Mouse (Mus musculus) kidney, postnatal 14 days (tissue): Measurements from ENCODE around the gene Olfr543.
"Not testable (repeated sequence)": the region's sequence is repeated elsewhere in the genome, so short reads cannot be mapped to it uniquely, and the experiment has no call there.

Experiments
- DNase-seq: peaks from one replicate; pipeline ENCODE4 v3.0.0; 2022; ENCODE audit warnings: mixed read lengths

The Olfr543 gene

GRCm38 (mm10) chr7:102481579-102481978 is at the start of gene Olfr543:
Olfr543 (minus strand) TSS chr7:102481679.
- no peak for DNase-seq

GRCm38 (mm10) chr7:102529052-102529451 is 47.6 kb upstream of the Olfr543 start:
- DNase-seq: no peak

- no peak for DNase-seq
Measured at GRCm38 (mm10) chr7:102517051-102517335, 35.5 kb upstream of the Olfr543 start.

GRCm38 (mm10) chr7:102516261-102517050 is 35.0 kb upstream of the Olfr543 start:
- peak; percentile 28 for DNase-seq

GRCm38 (mm10) chr7:102514144-102514543 is 32.7 kb upstream of the Olfr543 start:
- DNase-seq: no peak

GRCm38 (mm10) chr7:102512814-102513435 is 31.4 kb upstream of the Olfr543 start:
- peak; percentile 89 for DNase-seq

- no peak for DNase-seq
Measured at GRCm38 (mm10) chr7:102511927-102512326, 30.4 kb upstream of the Olfr543 start.

- DNase-seq: no peak
Measured at GRCm38 (mm10) chr7:102509726-102510125, 28.2 kb upstream of the Olfr543 start.

- DNase-seq: no peak
Measured at GRCm38 (mm10) chr7:102508666-102509065, 27.2 kb upstream of the Olfr543 start.

GRCm38 (mm10) chr7:102508066-102508465 is 26.6 kb upstream of the Olfr543 start:
- DNase-seq: no peak

GRCm38 (mm10) chr7:102506848-102507247 is 25.4 kb upstream of the Olfr543 start:
- peak; percentile 78 for DNase-seq

GRCm38 (mm10) chr7:102501986-102502385 is 20.5 kb upstream of the Olfr543 start:
- no peak for DNase-seq

- no peak for DNase-seq
Measured at GRCm38 (mm10) chr7:102499473-102499872, 18.0 kb upstream of the Olfr543 start, which contains the start of gene Olfr545. Olfr545 (minus strand) TSS chr7:102499573.

GRCm38 (mm10) chr7:102494416-102494815 is 12.9 kb upstream of the Olfr543 start:
- DNase-seq: not testable (repeated sequence)

GRCm38 (mm10) chr7:102488161-102488560 is 6.7 kb upstream of the Olfr543 start, which contains the start of gene Olfr544:
Olfr544 (minus strand) TSS chr7:102488313.
- DNase-seq: no peak

- DNase-seq: no peak
Measured at GRCm38 (mm10) chr7:102486105-102486504, 4.6 kb upstream of the Olfr543 start.

GRCm38 (mm10) chr7:102484766-102485165 is 3.3 kb upstream of the Olfr543 start:
- DNase-seq: not testable (repeated sequence)

GRCm38 (mm10) chr7:102483665-102484064 is 2.2 kb upstream of the Olfr543 start:
- DNase-seq: no peak

GRCm38 (mm10) chr7:102480821-102481220 is 658 bp downstream of the Olfr543 start:
- DNase-seq: no peak

GRCm38 (mm10) chr7:102479368-102480078 is 2.0 kb downstream of the Olfr543 start:
- DNase-seq: peak; percentile 80

GRCm38 (mm10) chr7:102478926-102479325 is 2.6 kb downstream of the Olfr543 start:
- no peak for DNase-seq

- no peak for DNase-seq
Measured at GRCm38 (mm10) chr7:102478425-102478824, 3.1 kb downstream of the Olfr543 start.

GRCm38 (mm10) chr7:102477377-102477776 is 4.1 kb downstream of the Olfr543 start:
- DNase-seq: no peak

GRCm38 (mm10) chr7:102476601-102477000 is 4.9 kb downstream of the Olfr543 start:
- DNase-seq: no peak
